Mouse (Mus musculus) G1E (cell line): ENCODE data around the gene Stradb. TPM values are rescaled to one million over a fixed set of nuclear protein-coding genes. Genes with fewer than 3 reads are reported as not detected.

ENCODE experiments used
- ATAC-seq: 2 replicates; pipeline ENCODE4 v1.8.0; 2016; ENCODE audit warnings: mild to moderate bottlenecking; ENCODE audit not compliant: insufficient number of reproducible peaks, poor library complexity, low FRiP score, severe bottlenecking; ENCODE audit errors: extremely low read depth
- DNase-seq: peaks from one replicate; pipeline ENCODE4 v3.0.0; 2012; ENCODE audit warnings: low spot score
- H3K27me3 ChIP-seq: 2 replicates; pipeline ENCODE4 v1.6.1; 2012; ENCODE audit warnings: mild to moderate bottlenecking, low read length, inconsistent platforms; ENCODE audit not compliant: insufficient read depth
- H3K36me3 ChIP-seq: replicated peaks from 2 replicates; pipeline ENCODE3; 2012; ENCODE audit warnings: mild to moderate bottlenecking, inconsistent platforms
- H3K4me1 ChIP-seq: 2 replicates; pipeline ENCODE4 v1.6.1; 2012; ENCODE audit warnings: low read depth, low read length, inconsistent platforms, mixed read lengths; ENCODE audit not compliant: insufficient read depth
- H3K4me3 ChIP-seq: 2 replicates; pipeline ENCODE4 v1.5.1; 2012; ENCODE audit warnings: low read depth, mild to moderate bottlenecking, inconsistent platforms, low read length, moderate library complexity, mixed read lengths
- H3K9me3 ChIP-seq: replicated peaks from 2 replicates; pipeline ENCODE4 v1.6.1; 2012; ENCODE audit warnings: inconsistent platforms
- CTCF ChIP-seq: IDR thresholded peaks from 2 replicates; pipeline ENCODE4 v1.5.1; 2012; ENCODE audit warnings: low read depth, low read length, inconsistent platforms, mixed read lengths
- GATA1 ChIP-seq: IDR thresholded peaks from 2 replicates; pipeline ENCODE4 v1.6.1; 2012; ENCODE audit warnings: borderline replicate concordance, low read length, inconsistent platforms, mixed read lengths
- GATA2 ChIP-seq: IDR thresholded peaks from 2 replicates; pipeline ENCODE4 v1.6.1; 2012; ENCODE audit warnings: low read depth, low read length, inconsistent platforms, borderline replicate concordance
- POLR2AphosphoS5 ChIP-seq: IDR thresholded peaks from 2 replicates; pipeline ENCODE4 v1.6.1; 2012; ENCODE audit warnings: low read depth, low read length, inconsistent platforms; ENCODE audit not compliant: insufficient replicate concordance
- TAL1 ChIP-seq: conservative IDR thresholded peaks from 2 replicates; pipeline ENCODE4 v1.6.1; 2012; ENCODE audit warnings: low read depth, low read length, inconsistent platforms, mixed read lengths
- polyA plus RNA-seq: library from polyadenylated mRNA; stranded (reverse); fragments of >175 nt; gene quantifications from 2 replicates; pipeline ENCODE4 v1.2.3, GENCODE M21; 2012
- total RNA-seq, 2 experiments: library from RNA; stranded (forward) in 1 of 2; stranded (reverse) in 1 of 2; fragments of 200-1000 nt in 1 of 2; fragments of >200 nt in 1 of 2; fragmentation: Nextera tagmentation in 1 of 2; gene quantifications; 2 replicates each; pipeline ENCODE4 v1.2.3; 2014 to 2017

Gene Stradb
- total and polyA plus RNA-seq, 3 experiments = 4.8 to 115 (median 23.3) TPM

- H3K9me3 ChIP-seq = no peaks in the 10 kb centered on the region
- ATAC-seq (no peak), DNase-seq (no peak)
- H3K4me1 ChIP-seq = peaks cover 27% of the 10 kb centered on the region
- H3K27me3 ChIP-seq = no peaks in the 10 kb centered on the region
- no peak for TF ChIP-seq CTCF
- no peak for TF ChIP-seq GATA1
- no peak for TF ChIP-seq TAL1
- TF ChIP-seq GATA2 = no peak
- TF ChIP-seq POLR2AphosphoS5 = no peak
- H3K36me3 ChIP-seq = peaks cover 47% of the 10 kb centered on the region
- H3K4me3 ChIP-seq = no peak overlapping the region
Measured at GRCm38 (mm10) chr1:58945960-58946670, 27.2 kb upstream of the Stradb start.

- H3K4me3 ChIP-seq = no peak overlapping the region
- no peaks in the 10 kb centered on the region for H3K9me3 ChIP-seq
- no peaks in the 10 kb centered on the region for H3K27me3 ChIP-seq
- TF ChIP-seq POLR2AphosphoS5 (no peak), TAL1 (no peak), CTCF (no peak), GATA2 (no peak), GATA1 (no peak)
- DNase-seq = no peak
- H3K36me3 ChIP-seq = peaks cover 51% of the 10 kb centered on the region
- ATAC-seq = no peak
- H3K4me1 ChIP-seq = peaks cover 31% of the 10 kb centered on the region
Measured at GRCm38 (mm10) chr1:58946718-58947117, 26.6 kb upstream of the Stradb start.

GRCm38 (mm10) chr1:58949561-58950106, 23.7 kb upstream of the Stradb start:
- H3K4me1 ChIP-seq = peaks cover 57% of the 10 kb centered on the region
- H3K4me3 ChIP-seq = no peak overlapping the region
- DNase-seq (no peak), ATAC-seq (no peak)
- TF ChIP-seq POLR2AphosphoS5 (no peak), TAL1 (no peak), CTCF (no peak), GATA2 (no peak), GATA1 (no peak)
- no peaks in the 10 kb centered on the region for H3K27me3 ChIP-seq
- H3K9me3 ChIP-seq = no peaks in the 10 kb centered on the region
- peaks cover 60% of the 10 kb centered on the region for H3K36me3 ChIP-seq

- H3K27me3 ChIP-seq = no peaks in the 10 kb centered on the region
- peaks cover 69% of the 10 kb centered on the region for H3K4me1 ChIP-seq
- TF ChIP-seq TAL1 (no peak), CTCF (no peak), GATA2 (no peak), POLR2AphosphoS5 (no peak), GATA1 (no peak)
- ATAC-seq = no peak
- H3K9me3 ChIP-seq = no peaks in the 10 kb centered on the region
- no peak for DNase-seq
- peaks cover 45% of the 10 kb centered on the region for H3K36me3 ChIP-seq
- no peak overlapping the region for H3K4me3 ChIP-seq
Measured at GRCm38 (mm10) chr1:58950899-58951648, 22.2 kb upstream of the Stradb start.

GRCm38 (mm10) chr1:58951841-58952240, 21.5 kb upstream of the Stradb start:
- peaks cover 72% of the 10 kb centered on the region for H3K4me1 ChIP-seq
- TF ChIP-seq CTCF = no peak
- TF ChIP-seq GATA2 = no peak
- no peak for TF ChIP-seq TAL1
- TF ChIP-seq POLR2AphosphoS5 = no peak
- TF ChIP-seq GATA1 = no peak
- H3K36me3 ChIP-seq = peaks cover 41% of the 10 kb centered on the region
- no peak for DNase-seq
- no peaks in the 10 kb centered on the region for H3K9me3 ChIP-seq
- no peak for ATAC-seq
- H3K4me3 ChIP-seq = no peak overlapping the region
- H3K27me3 ChIP-seq = no peaks in the 10 kb centered on the region

GRCm38 (mm10) chr1:58952526-58952925, 20.8 kb upstream of the Stradb start:
- no peak overlapping the region for H3K4me3 ChIP-seq

More at GRCm38 (mm10) chr1:58952526-58952925, 20.8 kb upstream of the Stradb start:
- no peak for ATAC-seq
- Histone ChIP-seq H3K9me3 (no peaks in the 10 kb centered on the region), H3K36me3 (peaks cover 38% of the 10 kb centered on the region), H3K4me1 (peaks cover 78% of the 10 kb centered on the region), H3K27me3 (no peaks in the 10 kb centered on the region)
- DNase-seq = no peak
- TF ChIP-seq TAL1 (no peak), CTCF (no peak)
